Mouse (Mus musculus): Measurements from ENCODE around the gene Mpzl3. TPM values are rescaled to one million over a fixed set of nuclear protein-coding genes. Genes with fewer than 3 reads are reported as not detected.

The Mpzl3 gene
- polyA plus RNA-seq, 1 experiment from 2014 or later: 2.4 TPM

Other genes starting within 250 kb of the Mpzl3 start
- gene Kmt2a, start 173.9 kb upstream of the Mpzl3 start, polyA plus RNA-seq (2016; fragmentation: Nextera tagmentation; extraction: Ambion mirVana): 27.4 and 28.3 TPM in 2 replicates
- gene Atp5l, start 134.4 kb upstream of the Mpzl3 start, polyA plus RNA-seq (2016; fragmentation: Nextera tagmentation; extraction: Ambion mirVana): 524 and 567 TPM in 2 replicates
- 33.2 and 33.4 TPM in 2 replicates for gene Ube4a, start 89.6 kb upstream of the Mpzl3 start, polyA plus RNA-seq (2016; fragmentation: Nextera tagmentation; extraction: Ambion mirVana)
- gene Cd3g, start 74.8 kb upstream of the Mpzl3 start, polyA plus RNA-seq (2016; fragmentation: Nextera tagmentation; extraction: Ambion mirVana): 0.19 TPM in 1 of 2 replicates, not detected in the other
- not detected in 2 replicates for gene Cd3d, start 73.4 kb upstream of the Mpzl3 start, polyA plus RNA-seq (2016; fragmentation: Nextera tagmentation; extraction: Ambion mirVana)
- gene Cd3e, start 45.6 kb upstream of the Mpzl3 start, polyA plus RNA-seq (2016; fragmentation: Nextera tagmentation; extraction: Ambion mirVana): not detected in 2 replicates
- 1.2 and 1.5 TPM in 2 replicates for gene Mpzl2, start 15.4 kb upstream of the Mpzl3 start, polyA plus RNA-seq (2016; fragmentation: Nextera tagmentation; extraction: Ambion mirVana)
- 0.15 TPM in 1 of 2 replicates, not detected in the other for gene Jaml, start 24.0 kb downstream of the Mpzl3 start, polyA plus RNA-seq (2016; fragmentation: Nextera tagmentation; extraction: Ambion mirVana)
- 3.0 and 3.1 TPM in 2 replicates for gene Scn2b, start 62.6 kb downstream of the Mpzl3 start, polyA plus RNA-seq (2016; fragmentation: Nextera tagmentation; extraction: Ambion mirVana)
- 0.23 and 0.56 TPM in 2 replicates for gene Scn4b, start 83.2 kb downstream of the Mpzl3 start, polyA plus RNA-seq (2016; fragmentation: Nextera tagmentation; extraction: Ambion mirVana)
- gene BC049352, start 126.8 kb downstream of the Mpzl3 start, polyA plus RNA-seq (2016; fragmentation: Nextera tagmentation; extraction: Ambion mirVana): 0.18 and 0.22 TPM in 2 replicates
- gene Tmprss4, start 148.9 kb downstream of the Mpzl3 start, polyA plus RNA-seq (2016; fragmentation: Nextera tagmentation; extraction: Ambion mirVana): 0.11 and 0.47 TPM in 2 replicates
- 0.54 and 0.63 TPM in 2 replicates for gene Il10ra, start 214.0 kb downstream of the Mpzl3 start, polyA plus RNA-seq (2016; fragmentation: Nextera tagmentation; extraction: Ambion mirVana)